Mouse (Mus musculus) myocyte (in vitro differentiated cells): Measurements from ENCODE around the gene Mars2. TPM values are rescaled to one million over a fixed set of nuclear protein-coding genes. Genes with fewer than 3 reads are reported as not detected.

Experiments used
- H3K27me3 ChIP-seq: one replicate; pipeline ENCODE4 v1.6.1; 2011; ENCODE audit not compliant: control insufficient read depth, insufficient read depth, insufficient read length
- H3K36me3 ChIP-seq: one replicate; pipeline ENCODE4 v1.6.1; 2011; ENCODE audit not compliant: control insufficient read depth, insufficient read depth
- H3K4me2 ChIP-seq: one replicate; pipeline ENCODE4 v1.6.1; 2011; ENCODE audit warnings: low read depth, control low read depth
- H3K4me3 ChIP-seq: one replicate; pipeline ENCODE4 v1.5.1; 2011; ENCODE audit warnings: mild to moderate bottlenecking, control low read depth, moderate library complexity
- H3K79me2 ChIP-seq: one replicate; pipeline ENCODE4 v1.6.1; 2011; ENCODE audit not compliant: control insufficient read depth, insufficient read depth
- H3ac ChIP-seq: one replicate; pipeline ENCODE4 v1.6.1; 2011; ENCODE audit not compliant: control insufficient read depth, insufficient read length
- CEBPB ChIP-seq: IDR thresholded peaks from 2 replicates; pipeline ENCODE4 v1.6.1; 2011; ENCODE audit warnings: mild to moderate bottlenecking, moderate library complexity; ENCODE audit not compliant: poor library complexity, insufficient read depth, severe bottlenecking
- E2F4 ChIP-seq: IDR thresholded peaks from one replicate; pipeline ENCODE4 v1.6.1; 2011; ENCODE audit warnings: mild to moderate bottlenecking, control low read depth, moderate library complexity; ENCODE audit not compliant: insufficient read depth
- MAX ChIP-seq: IDR thresholded peaks from one replicate; pipeline ENCODE4 v1.6.1; 2011; ENCODE audit warnings: low read depth, mild to moderate bottlenecking, control low read depth
- MYOD1 ChIP-seq, 3 experiments: IDR thresholded peaks; one replicate each; pipeline ENCODE4 v1.6.1; 2011; ENCODE audit warnings: control low read depth in 2 of 3, low read depth in 2 of 3, mild to moderate bottlenecking in 2 of 3, moderate library complexity in 1 of 3; ENCODE audit not compliant: insufficient read length in 2 of 3, control insufficient read depth in 1 of 3
- POLR2A ChIP-seq: IDR thresholded peaks from one replicate; pipeline ENCODE4 v1.6.1; 2011; ENCODE audit warnings: low read depth, mild to moderate bottlenecking, control low read depth, moderate library complexity; ENCODE audit not compliant: insufficient read length
- POLR2AphosphoS2 ChIP-seq: IDR thresholded peaks from one replicate; pipeline ENCODE4 v1.6.1; 2011; ENCODE audit warnings: low read depth, control low read depth; ENCODE audit not compliant: insufficient read length
- REST ChIP-seq: IDR thresholded peaks from one replicate; pipeline ENCODE4 v1.6.1; 2011; ENCODE audit warnings: mild to moderate bottlenecking, control low read depth, moderate library complexity; ENCODE audit not compliant: insufficient read depth, insufficient read length
- SRF ChIP-seq: IDR thresholded peaks from one replicate; pipeline ENCODE4 v1.6.1; 2011; ENCODE audit warnings: low read depth; ENCODE audit not compliant: control insufficient read depth, insufficient read length
- TCF12 ChIP-seq: IDR thresholded peaks from one replicate; pipeline ENCODE4 v1.6.1; 2011; ENCODE audit warnings: mild to moderate bottlenecking, control low read depth; ENCODE audit not compliant: poor library complexity, insufficient read depth, severe bottlenecking
- TCF3 ChIP-seq: IDR thresholded peaks from one replicate; pipeline ENCODE4 v1.6.1; 2011; ENCODE audit warnings: low read depth, control low read depth; ENCODE audit not compliant: insufficient read length
- USF1 ChIP-seq: IDR thresholded peaks from one replicate; pipeline ENCODE4 v1.6.1; 2011; ENCODE audit warnings: low read depth, mild to moderate bottlenecking, control low read depth, moderate library complexity
- polyA plus RNA-seq: library from polyadenylated mRNA; unstranded; fragments of >200 nt; fragmentation: generic; extraction: Trizol; gene quantifications from one replicate; pipeline ENCODE4 v1.2.1, GENCODE M21; 2012; ENCODE audit warnings: missing spikeins

The Mars2 gene
- polyA plus RNA-seq, 1 experiment, result 2.2 TPM

- TF ChIP-seq MAX (no peak), REST (no peak), POLR2AphosphoS2 (no peak), TCF3 (no peak), POLR2A (no peak), SRF (no peak), E2F4 (no peak), CEBPB (no peak)
- Histone ChIP-seq H3K4me3 (no peak overlapping the region), H3K36me3 (peaks cover 14% of the 10 kb centered on the region), H3K27me3 (no peaks in the 10 kb centered on the region), H3K4me2 (no peak overlapping the region), H3ac (no peak overlapping the region), H3K79me2 (peaks cover 4% of the 10 kb centered on the region)
Observed at GRCm38 (mm10) chr1:55210202-55210965, 26.6 kb upstream of the Mars2 start.

GRCm38 (mm10) chr1:55211081-55211480 lies 25.9 kb upstream of the Mars2 start:
- Histone ChIP-seq H3K36me3 (peaks cover 14% of the 10 kb centered on the region), H3ac (no peak overlapping the region), H3K4me2 (no peak overlapping the region), H3K79me2 (peaks cover 10% of the 10 kb centered on the region), H3K4me3 (no peak overlapping the region), H3K27me3 (no peaks in the 10 kb centered on the region)
- TF ChIP-seq SRF (no peak), E2F4 (no peak), MYOD1 (IDR thresholded peaks at IDR 0.05; ENCODE audit: control insufficient read depth in 1 of 3, insufficient read length in 2 of 3, low read depth in 2 of 3) (no peak), POLR2AphosphoS2 (no peak), REST (no peak), CEBPB (no peak), POLR2A (no peak), USF1 (no peak), TCF12 (no peak)

- peaks cover 19% of the 10 kb centered on the region for H3K79me2 ChIP-seq
- H3K36me3 ChIP-seq, result peaks cover 14% of the 10 kb centered on the region
- TF ChIP-seq CEBPB, result no peak
- TF ChIP-seq POLR2A, result no peak
- TF ChIP-seq REST, result no peak
- no peak for TF ChIP-seq E2F4
- no peak overlapping the region for H3K4me2 ChIP-seq
- no peak overlapping the region for H3K4me3 ChIP-seq
- no peaks in the 10 kb centered on the region for H3K27me3 ChIP-seq
- H3ac ChIP-seq, result no peak overlapping the region
Observed at GRCm38 (mm10) chr1:55212771-55213170, 24.2 kb upstream of the Mars2 start.

GRCm38 (mm10) chr1:55213475-55213874 lies 23.5 kb upstream of the Mars2 start:
- no peak overlapping the region for H3K4me2 ChIP-seq
- TF ChIP-seq POLR2AphosphoS2, result no peak
- no peak for TF ChIP-seq MAX
- H3K36me3 ChIP-seq, result peaks cover 10% of the 10 kb centered on the region
- no peaks in the 10 kb centered on the region for H3K27me3 ChIP-seq
- no peak overlapping the region for H3ac ChIP-seq
- H3K79me2 ChIP-seq, result peaks cover 24% of the 10 kb centered on the region
- no peak overlapping the region for H3K4me3 ChIP-seq

GRCm38 (mm10) chr1:55213936-55214335 lies 23.0 kb upstream of the Mars2 start:
- H3K36me3 ChIP-seq, result peaks cover 7% of the 10 kb centered on the region
- H3K4me3 ChIP-seq, result no peak overlapping the region
- H3K79me2 ChIP-seq, result peaks cover 29% of the 10 kb centered on the region
- H3K4me2 ChIP-seq, result no peak overlapping the region
- no peak overlapping the region for H3ac ChIP-seq
- H3K27me3 ChIP-seq, result no peaks in the 10 kb centered on the region
- TF ChIP-seq TCF12 (no peak), POLR2A (no peak), TCF3 (no peak), REST (no peak), MYOD1 (IDR thresholded peaks at IDR 0.05; ENCODE audit: control insufficient read depth in 1 of 3, insufficient read length in 2 of 3, low read depth in 2 of 3) (no peak), POLR2AphosphoS2 (no peak), USF1 (no peak), E2F4 (no peak), MAX (no peak)
